Mouse (Mus musculus): ENCODE results near the gene Mgll. TPM values are rescaled to one million over a fixed set of nuclear protein-coding genes. Genes with fewer than 3 reads are reported as not detected.

Gene Mgll
- polyA plus RNA-seq, 1 experiment from 2014 or later: 72.1 TPM

GRCm38 (mm10) chr6:88747296-88748040 is 23.3 kb downstream of the Mgll start:
- Histone ChIP-seq H3K27ac (replicated peaks) (no peak overlapping the region), H3K4me2 (no peak overlapping the region), H3K36me3 (no peaks in the 10 kb centered on the region), H3K4me3 (replicated peaks) (no peak overlapping the region), H3K9me3 (replicated peaks) (no peaks in the 10 kb centered on the region), H3K27me3 (replicated peaks) (no peaks in the 10 kb centered on the region), H3K9ac (replicated peaks) (no peak overlapping the region), H3K4me1 (peaks cover 24% of the 10 kb centered on the region)
- 80% methylated on average over 12 of the region's 12 CpGs for WGBS
- ATAC-seq (ENCODE audit: low FRiP score): no peak

GRCm38 (mm10) chr6:88750884-88751283 is 26.7 kb downstream of the Mgll start:
- 73% methylated on average over 6 of the region's 6 CpGs for WGBS
- H3K27me3 ChIP-seq (replicated peaks): no peaks in the 10 kb centered on the region
- H3K4me1 ChIP-seq: peaks cover 20% of the 10 kb centered on the region
- H3K9me3 ChIP-seq (replicated peaks): no peaks in the 10 kb centered on the region
- no peak for ATAC-seq (ENCODE audit: low FRiP score)
- no peak overlapping the region for H3K4me3 ChIP-seq (replicated peaks)
- H3K36me3 ChIP-seq: no peaks in the 10 kb centered on the region
- H3K27ac ChIP-seq (replicated peaks): no peak overlapping the region
- no peak overlapping the region for H3K9ac ChIP-seq (replicated peaks)
- H3K4me2 ChIP-seq: no peak overlapping the region

GRCm38 (mm10) chr6:88752711-88753219 is 28.6 kb downstream of the Mgll start:
- 36% methylated on average over 5 of the region's 5 CpGs for WGBS
- Histone ChIP-seq H3K36me3 (no peaks in the 10 kb centered on the region), H3K4me2 (no peak overlapping the region), H3K27ac (replicated peaks) (peak overlapping the region; percentile 54), H3K27me3 (replicated peaks) (no peaks in the 10 kb centered on the region), H3K4me1 (peaks cover 20% of the 10 kb centered on the region), H3K9me3 (replicated peaks) (no peaks in the 10 kb centered on the region), H3K4me3 (replicated peaks) (no peak overlapping the region), H3K9ac (replicated peaks) (no peak overlapping the region)
- peak; percentile 72 for ATAC-seq (ENCODE audit: low FRiP score)

GRCm38 (mm10) chr6:88753578-88753977 is 29.4 kb downstream of the Mgll start:
- H3K9me3 ChIP-seq (replicated peaks): no peaks in the 10 kb centered on the region
- no peak overlapping the region for H3K4me3 ChIP-seq (replicated peaks)
- H3K27ac ChIP-seq (replicated peaks): peak overlapping the region; percentile 54; the same call in 1 of the 2 replicates
- 64% methylated on average over 6 of the region's 6 CpGs for WGBS
- no peak for ATAC-seq (ENCODE audit: low FRiP score)
- H3K4me1 ChIP-seq: peaks cover 20% of the 10 kb centered on the region
- no peaks in the 10 kb centered on the region for H3K27me3 ChIP-seq (replicated peaks)
- no peak overlapping the region for H3K4me2 ChIP-seq
- H3K36me3 ChIP-seq: no peaks in the 10 kb centered on the region
- H3K9ac ChIP-seq (replicated peaks): no peak overlapping the region

- Histone ChIP-seq H3K4me3 (replicated peaks) (no peak overlapping the region), H3K36me3 (no peaks in the 10 kb centered on the region), H3K9ac (replicated peaks) (no peak overlapping the region), H3K4me2 (no peak overlapping the region), H3K27me3 (replicated peaks) (no peaks in the 10 kb centered on the region), H3K27ac (replicated peaks) (no peak overlapping the region), H3K9me3 (replicated peaks) (no peaks in the 10 kb centered on the region), H3K4me1 (peaks cover 46% of the 10 kb centered on the region)
- no peak for ATAC-seq (ENCODE audit: low FRiP score)
- 82% methylated on average over 4 of the region's 4 CpGs for WGBS
Observed at GRCm38 (mm10) chr6:88756992-88757391, 32.8 kb downstream of the Mgll start.

GRCm38 (mm10) chr6:88758074-88758473 is 33.9 kb downstream of the Mgll start:
- ATAC-seq (ENCODE audit: low FRiP score): no peak
- Histone ChIP-seq H3K9me3 (replicated peaks) (no peaks in the 10 kb centered on the region), H3K9ac (replicated peaks) (no peak overlapping the region), H3K27ac (replicated peaks) (no peak overlapping the region), H3K4me2 (no peak overlapping the region), H3K27me3 (replicated peaks) (no peaks in the 10 kb centered on the region), H3K36me3 (no peaks in the 10 kb centered on the region), H3K4me1 (peaks cover 40% of the 10 kb centered on the region), H3K4me3 (replicated peaks) (no peak overlapping the region)
- 91% methylated on average over 8 of the region's 8 CpGs for WGBS

- peak overlapping the region; percentile 74; the same call in 1 of the 2 replicates for H3K27ac ChIP-seq (replicated peaks)
- H3K9me3 ChIP-seq (replicated peaks): no peaks in the 10 kb centered on the region
- no peak for ATAC-seq (ENCODE audit: low FRiP score)
- peaks cover 33% of the 10 kb centered on the region for H3K4me1 ChIP-seq
- 82% methylated on average over 10 of the region's 10 CpGs for WGBS
- H3K4me2 ChIP-seq: no peak overlapping the region
- no peaks in the 10 kb centered on the region for H3K27me3 ChIP-seq (replicated peaks)
- no peak overlapping the region for H3K4me3 ChIP-seq (replicated peaks)
- H3K9ac ChIP-seq (replicated peaks): no peak overlapping the region
- H3K36me3 ChIP-seq: no peaks in the 10 kb centered on the region
Observed at GRCm38 (mm10) chr6:88758568-88759522, 34.6 kb downstream of the Mgll start.

GRCm38 (mm10) chr6:88759793-88760453 is 35.7 kb downstream of the Mgll start:
- WGBS: 44% methylated on average over 17 of the region's 17 CpGs
- Histone ChIP-seq H3K27me3 (replicated peaks) (no peaks in the 10 kb centered on the region), H3K9ac (replicated peaks) (no peak overlapping the region), H3K4me3 (replicated peaks) (no peak overlapping the region), H3K4me2 (peak overlapping the region; percentile 7), H3K36me3 (no peaks in the 10 kb centered on the region), H3K4me1 (peaks cover 29% of the 10 kb centered on the region), H3K27ac (replicated peaks) (peak overlapping the region; percentile 74), H3K9me3 (replicated peaks) (no peaks in the 10 kb centered on the region)
- ATAC-seq (ENCODE audit: low FRiP score): peak; percentile 53; the same call in 1 of the 2 replicates

GRCm38 (mm10) chr6:88760935-88761635 is 36.9 kb downstream of the Mgll start:
- no peak overlapping the region for H3K4me3 ChIP-seq (replicated peaks)
- ATAC-seq (ENCODE audit: low FRiP score): no peak
- no peaks in the 10 kb centered on the region for H3K27me3 ChIP-seq (replicated peaks)
- no peak overlapping the region; the same call in 1 of the 2 replicates for H3K27ac ChIP-seq (replicated peaks)
- no peak overlapping the region for H3K9ac ChIP-seq (replicated peaks)
- no peaks in the 10 kb centered on the region for H3K9me3 ChIP-seq (replicated peaks)
- H3K4me1 ChIP-seq: peaks cover 33% of the 10 kb centered on the region
- no peak overlapping the region for H3K4me2 ChIP-seq
- no peaks in the 10 kb centered on the region for H3K36me3 ChIP-seq
- WGBS: 64% methylated on average over 17 of the region's 17 CpGs

- no peak for ATAC-seq (ENCODE audit: low FRiP score)
- H3K4me3 ChIP-seq (replicated peaks): no peak overlapping the region
- H3K27ac ChIP-seq (replicated peaks): no peak overlapping the region
- H3K9ac ChIP-seq (replicated peaks): no peak overlapping the region
- no peaks in the 10 kb centered on the region for H3K27me3 ChIP-seq (replicated peaks)
- peaks cover 39% of the 10 kb centered on the region for H3K4me1 ChIP-seq
- H3K9me3 ChIP-seq (replicated peaks): no peaks in the 10 kb centered on the region
- H3K36me3 ChIP-seq: no peaks in the 10 kb centered on the region
- 80% methylated on average over 17 of the region's 17 CpGs for WGBS
- H3K4me2 ChIP-seq: no peak overlapping the region
Observed at GRCm38 (mm10) chr6:88761684-88762439, 37.6 kb downstream of the Mgll start.

Measured in neural tube, embryonic 15.5 days (tissue).